Mouse (Mus musculus) hindbrain, postnatal 0 days (tissue): ENCODE results near the gene Mark4. TPM values are rescaled to one million over a fixed set of nuclear protein-coding genes. Genes with fewer than 3 reads are reported as not detected.
A peak's percentile ranks its signal among the peaks of the same experiment; 100 is the strongest.

Experiments used
- ATAC-seq: fragments of 200-750 bp; cut with Nextera tagmentation; 2 replicates; pipeline ENCODE4 v1.8.0; 2017; ENCODE audit warnings: mild to moderate bottlenecking, moderate TSS enrichment, moderate library complexity
- DNase-seq: peaks from one replicate; pipeline ENCODE4 v3.0.0-alpha.2; 2015; ENCODE audit warnings: low spot score
- H3K27ac ChIP-seq: fragments of 300-500 bp; sonication (generic); 2 replicates; pipeline ENCODE4 v1.5.1; 2014; ENCODE audit warnings: mild to moderate bottlenecking
- H3K27me3 ChIP-seq: fragments of 300-500 bp; sonication (generic); 2 replicates; pipeline ENCODE4 v1.6.1; 2014; ENCODE audit warnings: low read length, mixed read lengths; ENCODE audit not compliant: insufficient read depth
- H3K36me3 ChIP-seq: fragments of 300-500 bp; sonication (generic); 2 replicates; pipeline ENCODE4 v1.6.1; 2014; ENCODE audit warnings: low read length, mixed read lengths; ENCODE audit not compliant: insufficient read depth
- H3K4me1 ChIP-seq: fragments of 300-500 bp; sonication (generic); 2 replicates; pipeline ENCODE4 v1.6.1; 2014; ENCODE audit warnings: antibody characterized with exemption, low read length, mixed read lengths; ENCODE audit not compliant: insufficient read depth
- H3K4me2 ChIP-seq: fragments of 300-500 bp; sonication (generic); 2 replicates; pipeline ENCODE4 v1.6.1; 2014; ENCODE audit warnings: low read depth, mild to moderate bottlenecking, low read length, moderate library complexity, mixed read lengths
- H3K4me3 ChIP-seq: fragments of 300-500 bp; sonication (generic); 2 replicates; pipeline ENCODE4 v1.5.1; 2014; ENCODE audit warnings: low read length
- H3K9ac ChIP-seq: fragments of 300-500 bp; sonication (generic); replicated peaks from 2 replicates; pipeline ENCODE4 v1.6.1; 2014; ENCODE audit warnings: mild to moderate bottlenecking, low read length, moderate library complexity, mixed read lengths
- H3K9me3 ChIP-seq: fragments of 300-500 bp; sonication (generic); 2 replicates; pipeline ENCODE4 v1.6.1; 2016; ENCODE audit warnings: low read length, mixed read lengths
- CTCF ChIP-seq: IDR thresholded peaks from 2 replicates; pipeline ENCODE4 v1.5.1; 2016; ENCODE audit warnings: antibody characterized with exemption, control low read depth, low read depth
- WGBS: fragments of 180-500 bp; shearing (Covaris S2); extraction: QIAGEN DNeasy Blood & Tissue Kit; methylation state at CpG from one replicate; pipeline ENCODE4 v1.1.7; 2014; 5-methylcytosine and 5-hydroxymethylcytosine counted together
- polyA plus RNA-seq: library from polyadenylated mRNA; unstranded; fragments of >200 nt; fragmentation: Nextera tagmentation; extraction: Ambion mirVana; gene quantifications from 2 replicates; pipeline ENCODE4 v1.2.1, GENCODE M21; 2015
- total RNA-seq: library from RNA; depleted of rRNA; stranded (reverse); fragments of >200 nt; gene quantifications from 2 replicates; pipeline ENCODE4 v1.2.3, GENCODE M21; 2014

Gene Mark4
- total and polyA plus RNA-seq, 2 experiments from 2014 or later, result 18.1 to 60.3 TPM

DNA sequence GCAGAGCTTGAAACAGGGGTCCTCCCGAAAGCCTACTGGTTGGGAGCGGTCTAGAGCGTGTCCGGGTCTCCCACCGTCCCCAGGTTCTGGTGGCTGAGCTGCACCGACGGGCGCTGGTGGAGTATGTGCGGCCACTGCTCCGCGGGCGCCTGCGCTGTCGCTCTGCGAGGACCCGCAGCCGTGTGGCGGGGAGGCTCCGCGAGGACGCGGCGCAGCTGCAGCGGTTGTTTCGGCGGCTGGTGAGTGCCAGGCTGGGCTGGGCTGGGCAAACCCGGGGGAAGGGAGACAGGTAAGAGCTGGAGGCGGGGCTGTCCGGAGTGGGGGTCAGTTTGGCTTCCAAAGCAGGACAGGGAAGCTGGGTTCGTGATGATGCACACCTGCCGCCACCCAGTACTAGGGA, 30.9 kb upstream of the Mark4 start:
- peak overlapping the region; percentile 24; the same call in 1 of the 2 replicates for H3K9ac ChIP-seq
- peak; percentile 34 for DNase-seq
- no peak for TF ChIP-seq CTCF
- no peaks in the 10 kb centered on the region for H3K9me3 ChIP-seq
- H3K4me1 ChIP-seq, result no peaks in the 10 kb centered on the region
- peaks cover 31% of the 10 kb centered on the region for H3K27me3 ChIP-seq
- H3K36me3 ChIP-seq, result no peaks in the 10 kb centered on the region
- 6% methylated on average over 31 of the region's 31 CpGs for WGBS
- ATAC-seq, result peak; percentile 74
- H3K4me2 ChIP-seq, result peak overlapping the region; percentile 53
- no peak overlapping the region for H3K27ac ChIP-seq
- peak overlapping the region; percentile 32 for H3K4me3 ChIP-seq

DNA sequence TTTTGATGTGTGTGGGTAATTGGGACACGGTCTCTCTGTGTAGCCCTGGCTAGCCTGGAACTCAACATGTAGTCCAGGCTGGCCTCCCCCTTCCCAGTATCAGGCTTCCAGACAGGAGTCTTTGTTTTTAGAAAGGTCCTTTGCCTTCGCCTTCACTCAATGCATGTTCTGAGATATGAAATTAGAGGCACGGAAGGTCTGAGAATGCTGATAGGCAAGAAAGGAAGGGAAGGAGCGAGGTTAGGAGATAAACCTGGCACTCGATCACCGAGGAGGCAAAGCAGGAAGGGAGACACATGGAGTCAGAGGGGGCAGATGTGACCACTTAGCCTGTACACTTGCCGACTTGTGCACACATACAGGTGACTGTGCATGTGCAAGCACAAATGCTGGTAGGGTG, 27.9 kb upstream of the Mark4 start:
- no peak for TF ChIP-seq CTCF
- Histone ChIP-seq H3K4me1 (no peaks in the 10 kb centered on the region), H3K27me3 (peaks cover 29% of the 10 kb centered on the region), H3K27ac (no peak overlapping the region), H3K9ac (no peak overlapping the region), H3K4me3 (no peak overlapping the region), H3K4me2 (no peak overlapping the region), H3K36me3 (no peaks in the 10 kb centered on the region), H3K9me3 (no peaks in the 10 kb centered on the region)
- ATAC-seq (no peak), DNase-seq (no peak)
- WGBS, result 89% methylated on average over 7 of the region's 7 CpGs

DNA sequence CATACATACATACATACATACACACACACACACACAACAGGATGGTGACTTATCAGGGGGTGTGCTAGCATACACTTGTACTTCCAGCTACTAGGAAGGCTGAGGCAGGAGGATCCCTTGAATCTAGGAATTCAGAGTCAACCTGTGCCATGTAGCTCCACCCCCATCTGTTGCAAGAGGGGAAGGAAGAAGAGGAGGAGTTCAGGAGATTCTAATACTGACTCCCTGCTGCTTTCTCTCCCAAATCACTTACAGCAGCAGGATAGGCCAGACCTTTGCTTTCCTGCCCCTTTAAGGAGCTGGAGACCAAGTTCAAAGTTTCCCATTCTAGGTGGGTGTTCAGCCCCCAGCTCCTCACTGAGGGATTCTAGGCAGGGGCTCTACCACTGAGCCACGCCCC, 26.9 kb upstream of the Mark4 start:
- 94% methylated on average over 1 of the region's 1 CpGs for WGBS
- H3K9me3 ChIP-seq, result no peaks in the 10 kb centered on the region
- no peak for TF ChIP-seq CTCF

GRCm38 (mm10) chr7:19483281-19483680, 24.7 kb upstream of the Mark4 start:
- ATAC-seq (no peak), DNase-seq (no peak)
- no peak overlapping the region for H3K4me3 ChIP-seq
- no peak for TF ChIP-seq CTCF
- no peaks in the 10 kb centered on the region for H3K9me3 ChIP-seq
- H3K36me3 ChIP-seq, result no peaks in the 10 kb centered on the region
- no peak overlapping the region for H3K27ac ChIP-seq
- no peaks in the 10 kb centered on the region for H3K4me1 ChIP-seq
- H3K9ac ChIP-seq, result no peak overlapping the region
- no peak overlapping the region for H3K4me2 ChIP-seq
- 83% methylated on average over 8 of the region's 8 CpGs for WGBS
- H3K27me3 ChIP-seq, result peaks cover 8% of the 10 kb centered on the region; the same call in 1 of the 2 replicates

More for the DNA sequence above, 26.9 kb upstream of the Mark4 start:
- ATAC-seq (no peak), DNase-seq (no peak)
- no peak overlapping the region for H3K4me3 ChIP-seq
- H3K27ac ChIP-seq, result no peak overlapping the region
- no peaks in the 10 kb centered on the region for H3K36me3 ChIP-seq
- no peak overlapping the region for H3K4me2 ChIP-seq
- H3K4me1 ChIP-seq, result no peaks in the 10 kb centered on the region
- H3K27me3 ChIP-seq, result peaks cover 19% of the 10 kb centered on the region
- H3K9ac ChIP-seq, result no peak overlapping the region

- no peaks in the 10 kb centered on the region for H3K27me3 ChIP-seq
- no peak overlapping the region for H3K9ac ChIP-seq
- 33% methylated on average over 14 of the region's 14 CpGs for WGBS
Observed at GRCm38 (mm10) chr7:19477624-19478384, 19.2 kb upstream of the Mark4 start.

GRCm38 (mm10) chr7:19477084-19477483, 18.5 kb upstream of the Mark4 start:
- TF ChIP-seq CTCF, result peak; percentile 22
- Histone ChIP-seq H3K9ac (no peak overlapping the region), H3K4me1 (no peaks in the 10 kb centered on the region), H3K27me3 (peaks cover 6% of the 10 kb centered on the region), H3K36me3 (no peaks in the 10 kb centered on the region), H3K27ac (no peak overlapping the region), H3K9me3 (no peaks in the 10 kb centered on the region), H3K4me2 (no peak overlapping the region), H3K4me3 (no peak overlapping the region)
- 65% methylated on average over 2 of the region's 2 CpGs for WGBS
- no peak for ATAC-seq
- no peak for DNase-seq

More at GRCm38 (mm10) chr7:19477624-19478384, 19.2 kb upstream of the Mark4 start:
- Histone ChIP-seq H3K4me3 (no peak overlapping the region), H3K9me3 (no peaks in the 10 kb centered on the region), H3K4me1 (no peaks in the 10 kb centered on the region), H3K27ac (no peak overlapping the region), H3K4me2 (no peak overlapping the region), H3K36me3 (no peaks in the 10 kb centered on the region)
- TF ChIP-seq CTCF, result no peak
- ATAC-seq (no peak), DNase-seq (no peak)

- TF ChIP-seq CTCF, result no peak
- Histone ChIP-seq H3K27ac (peak overlapping the region; percentile 85), H3K4me1 (no peaks in the 10 kb centered on the region), H3K9ac (peak overlapping the region; percentile 65), H3K9me3 (no peaks in the 10 kb centered on the region), H3K36me3 (no peaks in the 10 kb centered on the region), H3K4me2 (peak overlapping the region; percentile 69), H3K27me3 (peaks cover 27% of the 10 kb centered on the region), H3K4me3 (peak overlapping the region; percentile 52)
- DNase-seq (peak; percentile 95), ATAC-seq (peak; percentile 93)
- WGBS, result 2% methylated on average over 53 of the region's 89 CpGs
Observed at GRCm38 (mm10) chr7:19473875-19474443, 15.3 kb upstream of the Mark4 start.
